Mouse (Mus musculus): ENCODE measurements around the gene Dhrs9. TPM values are rescaled to one million over a fixed set of nuclear protein-coding genes. Genes with fewer than 3 reads are reported as not detected.

Dhrs9 gene
- polyA plus RNA-seq, 1 experiment, result not detected

- H3K9me3 ChIP-seq (ENCODE audit: control insufficient read depth, low read length), result no peaks in the 10 kb centered on the region
- no peak for TF ChIP-seq TAL1 (IDR thresholded peaks at IDR 0.05; ENCODE audit: low read length)
- TF ChIP-seq GATA1 (IDR thresholded peaks at IDR 0.05; ENCODE audit: low read length), result no peak
Measured at GRCm38 (mm10) chr2:69382838-69383237, 2.6 kb downstream of the Dhrs9 start.

GRCm38 (mm10) chr2:69386118-69386871 lies 6.0 kb downstream of the Dhrs9 start:
- no peaks in the 10 kb centered on the region for H3K4me1 ChIP-seq (ENCODE audit: control insufficient read depth)

More at GRCm38 (mm10) chr2:69382838-69383237, 2.6 kb downstream of the Dhrs9 start:
- Histone ChIP-seq H3K36me3 (ENCODE audit: control insufficient read depth) (no peaks in the 10 kb centered on the region), H3K4me1 (ENCODE audit: control insufficient read depth) (no peaks in the 10 kb centered on the region), H3K27me3 (ENCODE audit: control insufficient read depth) (no peaks in the 10 kb centered on the region), H3K4me3 (replicated peaks) (no peak overlapping the region)

GRCm38 (mm10) chr2:69393947-69394346 lies 13.7 kb downstream of the Dhrs9 start:
- no peaks in the 10 kb centered on the region for H3K9me3 ChIP-seq (ENCODE audit: control insufficient read depth, low read length)
- H3K36me3 ChIP-seq (ENCODE audit: control insufficient read depth), result no peaks in the 10 kb centered on the region; the same call in 1 of the 2 replicates
- no peaks in the 10 kb centered on the region for H3K27me3 ChIP-seq (ENCODE audit: control insufficient read depth)
- TF ChIP-seq GATA1 (IDR thresholded peaks at IDR 0.05; ENCODE audit: low read length) (no peak), TAL1 (IDR thresholded peaks at IDR 0.05; ENCODE audit: low read length) (no peak)
- H3K4me3 ChIP-seq (replicated peaks), result no peak overlapping the region
- no peaks in the 10 kb centered on the region for H3K4me1 ChIP-seq (ENCODE audit: control insufficient read depth)

More at GRCm38 (mm10) chr2:69386118-69386871, 6.0 kb downstream of the Dhrs9 start:
- Histone ChIP-seq H3K36me3 (ENCODE audit: control insufficient read depth) (no peaks in the 10 kb centered on the region), H3K9me3 (ENCODE audit: control insufficient read depth, low read length) (no peaks in the 10 kb centered on the region), H3K4me3 (replicated peaks) (no peak overlapping the region), H3K27me3 (ENCODE audit: control insufficient read depth) (no peaks in the 10 kb centered on the region)
- TF ChIP-seq TAL1 (IDR thresholded peaks at IDR 0.05; ENCODE audit: low read length), result no peak
- no peak for TF ChIP-seq GATA1 (IDR thresholded peaks at IDR 0.05; ENCODE audit: low read length)

- H3K4me1 ChIP-seq (ENCODE audit: control insufficient read depth), result no peaks in the 10 kb centered on the region
Measured at GRCm38 (mm10) chr2:69395597-69396248, 15.5 kb downstream of the Dhrs9 start.

GRCm38 (mm10) chr2:69396760-69397435 lies 16.7 kb downstream of the Dhrs9 start:
- no peak for TF ChIP-seq TAL1 (IDR thresholded peaks at IDR 0.05; ENCODE audit: low read length)
- no peak for TF ChIP-seq GATA1 (IDR thresholded peaks at IDR 0.05; ENCODE audit: low read length)
- Histone ChIP-seq H3K36me3 (ENCODE audit: control insufficient read depth) (no peaks in the 10 kb centered on the region; the same call in 1 of the 2 replicates), H3K9me3 (ENCODE audit: control insufficient read depth, low read length) (no peaks in the 10 kb centered on the region), H3K27me3 (ENCODE audit: control insufficient read depth) (no peaks in the 10 kb centered on the region), H3K4me3 (replicated peaks) (no peak overlapping the region), H3K4me1 (ENCODE audit: control insufficient read depth) (no peaks in the 10 kb centered on the region)

More at GRCm38 (mm10) chr2:69395597-69396248, 15.5 kb downstream of the Dhrs9 start:
- Histone ChIP-seq H3K27me3 (ENCODE audit: control insufficient read depth) (no peaks in the 10 kb centered on the region), H3K4me3 (replicated peaks) (no peak overlapping the region), H3K36me3 (ENCODE audit: control insufficient read depth) (no peaks in the 10 kb centered on the region; the same call in 1 of the 2 replicates), H3K9me3 (ENCODE audit: control insufficient read depth, low read length) (no peaks in the 10 kb centered on the region)
- TF ChIP-seq GATA1 (IDR thresholded peaks at IDR 0.05; ENCODE audit: low read length) (no peak), TAL1 (IDR thresholded peaks at IDR 0.05; ENCODE audit: low read length) (no peak)

GRCm38 (mm10) chr2:69400866-69401604 lies 20.8 kb downstream of the Dhrs9 start:
- H3K36me3 ChIP-seq (ENCODE audit: control insufficient read depth), result no peaks in the 10 kb centered on the region
- TF ChIP-seq GATA1 (IDR thresholded peaks at IDR 0.05; ENCODE audit: low read length) (no peak), TAL1 (IDR thresholded peaks at IDR 0.05; ENCODE audit: low read length) (no peak)
- H3K27me3 ChIP-seq (ENCODE audit: control insufficient read depth), result no peaks in the 10 kb centered on the region
- no peaks in the 10 kb centered on the region for H3K9me3 ChIP-seq (ENCODE audit: control insufficient read depth, low read length)
- no peaks in the 10 kb centered on the region for H3K4me1 ChIP-seq (ENCODE audit: control insufficient read depth)
- H3K4me3 ChIP-seq (replicated peaks), result no peak overlapping the region

- Histone ChIP-seq H3K36me3 (ENCODE audit: control insufficient read depth) (no peaks in the 10 kb centered on the region), H3K4me1 (ENCODE audit: control insufficient read depth) (no peaks in the 10 kb centered on the region), H3K9me3 (ENCODE audit: control insufficient read depth, low read length) (no peaks in the 10 kb centered on the region), H3K4me3 (replicated peaks) (no peak overlapping the region), H3K27me3 (ENCODE audit: control insufficient read depth) (no peaks in the 10 kb centered on the region)
- TF ChIP-seq GATA1 (IDR thresholded peaks at IDR 0.05; ENCODE audit: low read length) (no peak), TAL1 (IDR thresholded peaks at IDR 0.05; ENCODE audit: low read length) (no peak)
Measured at GRCm38 (mm10) chr2:69401891-69402290, 21.6 kb downstream of the Dhrs9 start.

GRCm38 (mm10) chr2:69402309-69402708 lies 22.1 kb downstream of the Dhrs9 start:
- H3K27me3 ChIP-seq (ENCODE audit: control insufficient read depth), result no peaks in the 10 kb centered on the region
- H3K4me3 ChIP-seq (replicated peaks), result no peak overlapping the region
- TF ChIP-seq TAL1 (IDR thresholded peaks at IDR 0.05; ENCODE audit: low read length), result no peak
- no peak for TF ChIP-seq GATA1 (IDR thresholded peaks at IDR 0.05; ENCODE audit: low read length)
- H3K36me3 ChIP-seq (ENCODE audit: control insufficient read depth), result no peaks in the 10 kb centered on the region
- no peaks in the 10 kb centered on the region for H3K4me1 ChIP-seq (ENCODE audit: control insufficient read depth)
- H3K9me3 ChIP-seq (ENCODE audit: control insufficient read depth, low read length), result no peaks in the 10 kb centered on the region

Data from erythroblast, embryonic 14.5 days (primary cell).